Mouse (Mus musculus) embryonic facial prominence, embryonic 11.5 days (tissue): Measurements from ENCODE around the gene Islr. TPM values are rescaled to one million over a fixed set of nuclear protein-coding genes. Genes with fewer than 3 reads are reported as not detected.

Experiments used
- ATAC-seq: fragments of 200-750 bp; cut with Nextera tagmentation; replicated peaks from 2 replicates; pipeline ENCODE4 v1.8.0; 2017; ENCODE audit warnings: low read depth; ENCODE audit not compliant: insufficient number of reproducible peaks, low FRiP score, low TSS enrichment
- DNase-seq: peaks from one replicate; pipeline ENCODE4 v3.0.0-alpha.2; 2015; ENCODE audit warnings: low spot score
- H3K27ac ChIP-seq: fragments of 300-500 bp; sonication (generic); replicated peaks from 2 replicates; pipeline ENCODE4 v1.5.1; 2014; ENCODE audit warnings: mild to moderate bottlenecking, low read depth, low read length, control low read depth
- H3K27me3 ChIP-seq: fragments of 300-500 bp; sonication (generic); 2 replicates; pipeline ENCODE4 v1.6.1; 2014; ENCODE audit warnings: mild to moderate bottlenecking, low read length, moderate library complexity, mixed read lengths; ENCODE audit not compliant: control insufficient read depth, insufficient read depth
- H3K36me3 ChIP-seq: fragments of 300-500 bp; sonication (generic); replicated peaks from 2 replicates; pipeline ENCODE4 v1.6.1; 2014; ENCODE audit warnings: low read depth, mild to moderate bottlenecking, low read length, moderate library complexity, mixed read lengths; ENCODE audit not compliant: control insufficient read depth, insufficient read depth
- H3K4me1 ChIP-seq: fragments of 300-500 bp; sonication (generic); 2 replicates; pipeline ENCODE4 v1.6.1; 2014; ENCODE audit warnings: low read length, mixed read lengths; ENCODE audit not compliant: control insufficient read depth, insufficient read depth
- H3K4me2 ChIP-seq: fragments of 300-500 bp; sonication (generic); 2 replicates; pipeline ENCODE4 v1.6.1; 2014; ENCODE audit warnings: low read depth, mild to moderate bottlenecking, control low read depth, low read length, moderate library complexity
- H3K4me3 ChIP-seq: fragments of 300-500 bp; sonication (generic); 2 replicates; pipeline ENCODE4 v1.5.1; 2014; ENCODE audit warnings: low read depth, low read length, control low read depth
- H3K9ac ChIP-seq: fragments of 300-500 bp; sonication (generic); replicated peaks from 2 replicates; pipeline ENCODE4 v1.6.1; 2014; ENCODE audit warnings: mild to moderate bottlenecking, control low read depth, low read length
- H3K9me3 ChIP-seq: fragments of 300-500 bp; sonication (generic); replicated peaks from 2 replicates; pipeline ENCODE4 v1.6.1; 2016; ENCODE audit warnings: mild to moderate bottlenecking, low read length, inconsistent platforms, mixed read lengths; ENCODE audit not compliant: control insufficient read depth
- WGBS: fragments of 180-500 bp; shearing (Covaris S2); extraction: QIAGEN DNeasy Blood & Tissue Kit; methylation state at CpG from one replicate; pipeline ENCODE4 v1.1.7; 2014; 5-methylcytosine and 5-hydroxymethylcytosine counted together
- polyA plus RNA-seq: library from polyadenylated mRNA; unstranded; fragments of >200 nt; fragmentation: Nextera tagmentation; extraction: Ambion mirVana; gene quantifications from 2 replicates; pipeline ENCODE4 v1.2.1, GENCODE M21; 2014

Islr gene
- polyA plus RNA-seq, 1 experiment from 2014 or later = 24.6 TPM

- no peak for DNase-seq
- no peak for ATAC-seq
Observed at GRCm38 (mm10) chr9:58228777-58229466, 24.8 kb upstream of the Islr start.

DNA sequence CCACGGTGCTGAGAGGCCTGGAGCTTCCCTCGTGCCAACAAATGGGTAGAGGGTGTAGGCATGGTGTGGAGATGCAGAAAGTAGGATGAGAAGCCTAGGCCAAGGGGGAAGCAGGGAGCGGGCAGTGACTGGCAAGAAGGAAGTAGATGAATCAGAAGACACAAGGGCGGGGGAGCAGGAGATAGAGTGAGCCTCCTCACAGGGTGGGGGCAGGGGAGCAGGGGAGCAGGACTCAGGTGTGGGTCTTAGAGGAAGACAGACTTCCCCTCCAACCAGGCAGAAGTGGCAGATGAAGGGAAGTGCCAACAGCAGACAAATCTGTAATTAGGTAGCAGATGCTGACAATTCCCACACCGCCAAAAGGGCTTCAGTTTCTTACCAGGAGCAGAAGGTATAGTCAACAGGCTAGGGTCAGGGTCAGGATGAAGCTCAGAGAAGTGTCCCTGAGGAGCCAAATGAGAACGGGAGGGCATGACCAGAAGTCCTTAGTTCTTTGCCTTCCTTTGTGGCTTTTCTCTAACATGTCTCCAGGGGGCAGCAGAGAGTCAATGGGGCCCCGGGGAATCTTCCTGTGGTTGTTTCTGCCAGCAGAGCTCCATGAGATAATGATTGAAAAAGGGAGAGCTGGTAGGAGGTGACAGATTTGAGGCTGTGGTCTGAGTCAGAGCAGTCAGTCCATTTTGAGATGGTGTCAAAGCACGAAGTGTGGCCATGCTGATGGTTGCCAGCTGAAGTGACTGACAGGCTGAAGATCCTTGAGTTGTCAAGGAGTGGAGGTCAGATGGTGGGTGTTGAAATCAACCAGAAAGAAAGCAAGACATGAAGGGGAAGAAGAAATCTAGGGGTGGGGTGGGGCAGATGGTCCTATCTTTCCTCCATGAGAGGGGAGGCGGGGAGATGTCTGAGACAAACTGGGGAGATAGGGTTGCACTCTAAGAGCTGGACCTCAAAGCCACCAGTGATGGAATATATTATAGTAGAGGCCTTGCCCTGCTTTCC, 22.1 kb upstream of the Islr start:
- 64% methylated on average over 9 of the region's 9 CpGs for WGBS

More at GRCm38 (mm10) chr9:58228777-58229466, 24.8 kb upstream of the Islr start:
- Histone ChIP-seq H3K27me3 (no peaks in the 10 kb centered on the region), H3K4me1 (no peaks in the 10 kb centered on the region), H3K9ac (no peak overlapping the region), H3K27ac (no peak overlapping the region), H3K36me3 (no peaks in the 10 kb centered on the region), H3K4me3 (no peak overlapping the region), H3K9me3 (no peaks in the 10 kb centered on the region), H3K4me2 (no peak overlapping the region)
- WGBS = 95% methylated on average over 9 of the region's 9 CpGs

GRCm38 (mm10) chr9:58224356-58224755, 20.2 kb upstream of the Islr start:
- WGBS = 88% methylated on average over 2 of the region's 2 CpGs
- Histone ChIP-seq H3K4me1 (no peaks in the 10 kb centered on the region), H3K27me3 (no peaks in the 10 kb centered on the region), H3K9me3 (no peaks in the 10 kb centered on the region), H3K27ac (no peak overlapping the region), H3K9ac (no peak overlapping the region), H3K4me2 (no peak overlapping the region), H3K36me3 (peaks cover 3% of the 10 kb centered on the region; the same call in 1 of the 2 replicates), H3K4me3 (no peak overlapping the region)
- no peak for DNase-seq
- no peak for ATAC-seq

More for the DNA sequence above, 22.1 kb upstream of the Islr start:
- no peak for ATAC-seq
- H3K27ac ChIP-seq = no peak overlapping the region
- H3K9me3 ChIP-seq = no peaks in the 10 kb centered on the region
- H3K9ac ChIP-seq = no peak overlapping the region
- no peaks in the 10 kb centered on the region for H3K36me3 ChIP-seq
- DNase-seq = peak; percentile 50
- H3K4me2 ChIP-seq = no peak overlapping the region
- H3K4me3 ChIP-seq = no peak overlapping the region
- H3K27me3 ChIP-seq = no peaks in the 10 kb centered on the region
- H3K4me1 ChIP-seq = no peaks in the 10 kb centered on the region

- H3K36me3 ChIP-seq = peaks cover 3% of the 10 kb centered on the region; the same call in 1 of the 2 replicates
- no peak overlapping the region for H3K9ac ChIP-seq
- H3K27ac ChIP-seq = no peak overlapping the region
- no peaks in the 10 kb centered on the region for H3K4me1 ChIP-seq
- no peak for ATAC-seq
- H3K27me3 ChIP-seq = no peaks in the 10 kb centered on the region
- WGBS = 65% methylated on average over 24 of the region's 24 CpGs
- no peak overlapping the region for H3K4me3 ChIP-seq
- DNase-seq = peak; percentile 71
- H3K9me3 ChIP-seq = no peaks in the 10 kb centered on the region
- no peak overlapping the region for H3K4me2 ChIP-seq
Observed at GRCm38 (mm10) chr9:58220218-58220903, 16.3 kb upstream of the Islr start.

DNA sequence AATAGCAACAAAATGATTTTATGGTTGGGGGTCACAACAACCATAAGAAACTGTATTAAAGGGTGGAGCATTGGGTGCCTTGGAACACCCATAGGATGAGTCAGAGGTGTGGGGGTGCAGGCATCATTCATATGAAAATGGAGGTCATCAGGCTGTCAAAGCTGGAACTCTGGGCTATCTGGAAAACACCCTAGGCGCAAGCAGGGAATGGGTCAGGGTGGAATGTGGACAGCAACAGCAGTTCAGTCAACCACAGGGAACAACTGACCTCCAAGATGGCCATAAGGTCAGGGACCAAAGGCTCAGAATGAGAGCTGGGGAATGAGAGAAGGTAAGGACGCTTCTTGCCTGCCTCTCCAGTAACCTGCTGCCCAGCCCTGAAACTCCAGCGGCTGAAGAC, 14.4 kb upstream of the Islr start:
- Histone ChIP-seq H3K27me3 (no peaks in the 10 kb centered on the region), H3K4me1 (no peaks in the 10 kb centered on the region), H3K4me3 (no peak overlapping the region), H3K9me3 (no peaks in the 10 kb centered on the region), H3K36me3 (peaks cover 3% of the 10 kb centered on the region; the same call in 1 of the 2 replicates), H3K9ac (no peak overlapping the region), H3K27ac (no peak overlapping the region), H3K4me2 (no peak overlapping the region)
- 90% methylated on average over 3 of the region's 3 CpGs for WGBS
- DNase-seq = no peak
- ATAC-seq = no peak

DNA sequence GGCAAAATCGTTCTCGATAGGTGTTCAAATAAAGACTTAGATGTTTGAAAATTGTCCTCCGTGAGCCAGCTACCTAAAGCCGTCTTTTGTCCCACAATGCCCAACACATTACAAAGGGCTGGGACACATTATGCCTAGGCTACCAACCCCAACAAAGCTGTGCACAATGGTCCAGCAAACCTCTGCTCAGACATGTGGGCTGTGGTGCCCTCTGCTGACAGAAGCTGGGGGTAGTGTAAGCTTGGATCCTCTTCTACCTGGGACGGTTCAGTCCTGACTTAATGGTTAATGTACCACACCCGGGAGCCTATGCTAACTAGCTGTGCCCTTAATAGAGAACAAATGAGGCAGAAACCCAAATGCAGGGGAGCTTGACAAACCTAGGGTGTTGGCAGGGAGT, 12.3 kb upstream of the Islr start:
- Histone ChIP-seq H3K9me3 (no peaks in the 10 kb centered on the region), H3K36me3 (peaks cover 3% of the 10 kb centered on the region; the same call in 1 of the 2 replicates), H3K4me1 (no peaks in the 10 kb centered on the region), H3K4me2 (no peak overlapping the region), H3K27ac (no peak overlapping the region), H3K9ac (no peak overlapping the region), H3K4me3 (no peak overlapping the region), H3K27me3 (no peaks in the 10 kb centered on the region)
- ATAC-seq (no peak), DNase-seq (peak; percentile 63)
- WGBS = 48% methylated on average over 6 of the region's 6 CpGs

DNA sequence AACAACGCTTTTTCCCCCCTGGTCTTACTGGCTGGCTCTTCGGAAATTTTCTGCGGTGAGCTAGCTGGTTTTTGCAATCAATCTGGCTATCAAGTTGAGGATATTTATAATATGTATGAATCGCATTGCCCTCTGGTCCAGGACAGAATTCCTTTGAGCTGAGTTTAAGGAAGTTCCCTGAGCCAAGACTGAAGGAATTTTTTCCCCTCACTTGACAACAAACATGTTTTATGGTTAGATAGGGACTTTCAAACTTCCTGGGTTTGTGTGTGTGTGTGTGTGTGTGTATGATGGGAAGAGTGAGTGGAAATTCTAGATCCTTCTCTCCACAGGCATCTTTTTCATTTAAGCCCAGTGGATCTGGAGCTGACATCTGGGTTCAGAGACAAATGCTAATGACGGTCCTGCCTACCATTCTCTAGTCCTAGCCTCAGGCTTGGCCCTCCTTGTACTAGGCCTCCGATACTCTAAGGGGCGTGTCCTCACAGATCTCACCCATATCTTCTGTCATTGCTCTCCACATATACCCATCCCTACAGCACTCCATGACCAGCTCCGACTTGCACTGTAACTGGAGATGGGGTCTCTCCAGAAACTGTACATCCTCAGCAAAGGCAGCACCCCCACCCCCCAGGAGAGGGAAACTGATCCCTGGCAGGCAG, 10.5 kb upstream of the Islr start:
- no peaks in the 10 kb centered on the region for H3K9me3 ChIP-seq
- peak; percentile 25; the same call in 1 of the 2 replicates for ATAC-seq
- H3K27ac ChIP-seq = no peak overlapping the region
- DNase-seq = no peak
- H3K4me1 ChIP-seq = no peaks in the 10 kb centered on the region
- WGBS = 57% methylated on average over 8 of the region's 8 CpGs
- H3K4me3 ChIP-seq = no peak overlapping the region
- no peak overlapping the region for H3K4me2 ChIP-seq
- H3K27me3 ChIP-seq = no peaks in the 10 kb centered on the region
- H3K36me3 ChIP-seq = peaks cover 3% of the 10 kb centered on the region; the same call in 1 of the 2 replicates
- no peak overlapping the region; the same call in 1 of the 2 replicates for H3K9ac ChIP-seq
